Mouse (Mus musculus): Measurements from ENCODE around the gene Hoxb9. TPM values are rescaled to one million over a fixed set of nuclear protein-coding genes. Genes with fewer than 3 reads are reported as not detected.

Gene Hoxb9
- polyA plus RNA-seq, 1 experiment from 2014 or later, result 1.1 TPM

GRCm38 (mm10) chr11:96316696-96317607 lies 45.7 kb downstream of the Hoxb9 start:
- H3K27ac ChIP-seq (ENCODE audit: low read depth), result peak overlapping the region; percentile 99
- WGBS, result 14% methylated on average over 18 of the region's 18 CpGs
- H3K27me3 ChIP-seq (replicated peaks; ENCODE audit: control insufficient read depth, insufficient read depth, low read length), result no peaks in the 10 kb centered on the region
- DNase-seq (ENCODE audit: low spot score) (no peak), ATAC-seq (replicated peaks; ENCODE audit: low FRiP score, low TSS enrichment, low read depth) (no peak)
- peak overlapping the region; percentile 69 for H3K4me3 ChIP-seq (ENCODE audit: low read depth, low read length)
- H3K9me3 ChIP-seq (ENCODE audit: control insufficient read depth, low read length), result no peaks in the 10 kb centered on the region
- H3K4me1 ChIP-seq (replicated peaks; ENCODE audit: control insufficient read depth, insufficient read depth, low read length), result peaks cover 42% of the 10 kb centered on the region
- H3K4me2 ChIP-seq (ENCODE audit: low read length), result peak overlapping the region; percentile 89
- H3K36me3 ChIP-seq (ENCODE audit: control insufficient read depth, insufficient read depth, low read length), result peaks cover 12% of the 10 kb centered on the region; the same call in 1 of the 2 replicates
- peak overlapping the region; percentile 96 for H3K9ac ChIP-seq (ENCODE audit: low read length)

GRCm38 (mm10) chr11:96317608-96318367 lies 46.5 kb downstream of the Hoxb9 start, which contains the start of gene Hoxb4:
Gene Hoxb4 (plus strand): TSS chr11:96318267.
- H3K9ac ChIP-seq (ENCODE audit: low read length), result peak within 1 kb of the TSS; percentile 96
- H3K9me3 ChIP-seq (ENCODE audit: control insufficient read depth, low read length), result no peaks in the 10 kb centered on the region
- peak within 1 kb of the TSS; percentile 99 for H3K27ac ChIP-seq (ENCODE audit: low read depth)
- 6% methylated on average over 28 of the region's 28 CpGs for WGBS
- H3K4me1 ChIP-seq (replicated peaks; ENCODE audit: control insufficient read depth, insufficient read depth, low read length), result peaks cover 43% of the 10 kb centered on the region
- peaks cover 12% of the 10 kb centered on the region; the same call in 1 of the 2 replicates for H3K36me3 ChIP-seq (ENCODE audit: control insufficient read depth, insufficient read depth, low read length)
- no peaks in the 10 kb centered on the region for H3K27me3 ChIP-seq (replicated peaks; ENCODE audit: control insufficient read depth, insufficient read depth, low read length)
- ATAC-seq (replicated peaks; ENCODE audit: low FRiP score, low TSS enrichment, low read depth) (no peak; the same call in none of the 2 replicates), DNase-seq (ENCODE audit: low spot score) (peak; percentile 78)
- H3K4me3 ChIP-seq (ENCODE audit: low read depth, low read length), result peak within 1 kb of the TSS; percentile 69
- H3K4me2 ChIP-seq (ENCODE audit: low read length), result peak within 1 kb of the TSS; percentile 89

- H3K36me3 ChIP-seq (ENCODE audit: control insufficient read depth, insufficient read depth, low read length), result peaks cover 16% of the 10 kb centered on the region; the same call in 1 of the 2 replicates
- H3K4me2 ChIP-seq (ENCODE audit: low read length), result peak overlapping the region; percentile 89
- H3K27ac ChIP-seq (ENCODE audit: low read depth), result peak overlapping the region; percentile 99
- ATAC-seq (replicated peaks; ENCODE audit: low FRiP score, low TSS enrichment, low read depth), result peak; percentile 83
- H3K9ac ChIP-seq (ENCODE audit: low read length), result peak overlapping the region; percentile 96
- peak; percentile 82 for DNase-seq (ENCODE audit: low spot score)
- H3K27me3 ChIP-seq (replicated peaks; ENCODE audit: control insufficient read depth, insufficient read depth, low read length), result no peaks in the 10 kb centered on the region
- H3K9me3 ChIP-seq (ENCODE audit: control insufficient read depth, low read length), result no peaks in the 10 kb centered on the region
- H3K4me3 ChIP-seq (ENCODE audit: low read depth, low read length), result peak overlapping the region; percentile 69
- peaks cover 36% of the 10 kb centered on the region for H3K4me1 ChIP-seq (replicated peaks; ENCODE audit: control insufficient read depth, insufficient read depth, low read length)
- WGBS, result under 1% methylated on average over 38 of the region's 45 CpGs
Measured at GRCm38 (mm10) chr11:96318368-96319070, 47.3 kb downstream of the Hoxb9 start.

GRCm38 (mm10) chr11:96319071-96319902 lies 48.0 kb downstream of the Hoxb9 start:
- H3K9ac ChIP-seq (ENCODE audit: low read length), result peak overlapping the region; percentile 96
- H3K36me3 ChIP-seq (ENCODE audit: control insufficient read depth, insufficient read depth, low read length), result peaks cover 16% of the 10 kb centered on the region; the same call in 1 of the 2 replicates
- under 1% methylated on average over 30 of the region's 34 CpGs for whole genome bisulfite sequencing
- no peaks in the 10 kb centered on the region for H3K27me3 ChIP-seq (replicated peaks; ENCODE audit: control insufficient read depth, insufficient read depth, low read length)
- peak overlapping the region; percentile 89 for H3K4me2 ChIP-seq (ENCODE audit: low read length)
- peaks cover 34% of the 10 kb centered on the region for H3K4me1 ChIP-seq (replicated peaks; ENCODE audit: control insufficient read depth, insufficient read depth, low read length)
- peak; percentile 87 for DNase-seq (ENCODE audit: low spot score)
- no peaks in the 10 kb centered on the region for H3K9me3 ChIP-seq (ENCODE audit: control insufficient read depth, low read length)
- H3K4me3 ChIP-seq (ENCODE audit: low read depth, low read length), result peak overlapping the region; percentile 69
- peak; percentile 33 for ATAC-seq (replicated peaks; ENCODE audit: low FRiP score, low TSS enrichment, low read depth)
- H3K27ac ChIP-seq (ENCODE audit: low read depth), result peak overlapping the region; percentile 99

- peak overlapping the region; percentile 96 for H3K9ac ChIP-seq (ENCODE audit: low read length)
- DNase-seq (ENCODE audit: low spot score) (peak; percentile 81), ATAC-seq (replicated peaks; ENCODE audit: low FRiP score, low TSS enrichment, low read depth) (no peak)
- no peaks in the 10 kb centered on the region for H3K9me3 ChIP-seq (ENCODE audit: control insufficient read depth, low read length)
- 0% methylated on average over 29 of the region's 29 CpGs for WGBS
- peak overlapping the region; percentile 69 for H3K4me3 ChIP-seq (ENCODE audit: low read depth, low read length)
- H3K4me1 ChIP-seq (replicated peaks; ENCODE audit: control insufficient read depth, insufficient read depth, low read length), result peaks cover 36% of the 10 kb centered on the region
- H3K36me3 ChIP-seq (ENCODE audit: control insufficient read depth, insufficient read depth, low read length), result peaks cover 16% of the 10 kb centered on the region; the same call in 1 of the 2 replicates
- H3K27ac ChIP-seq (ENCODE audit: low read depth), result peak overlapping the region; percentile 99
- H3K27me3 ChIP-seq (replicated peaks; ENCODE audit: control insufficient read depth, insufficient read depth, low read length), result no peaks in the 10 kb centered on the region
- H3K4me2 ChIP-seq (ENCODE audit: low read length), result peak overlapping the region; percentile 89
Measured at GRCm38 (mm10) chr11:96319910-96320309, 48.7 kb downstream of the Hoxb9 start.

GRCm38 (mm10) chr11:96320688-96321087 lies 49.4 kb downstream of the Hoxb9 start:
- ATAC-seq (replicated peaks; ENCODE audit: low FRiP score, low TSS enrichment, low read depth) (no peak), DNase-seq (ENCODE audit: low spot score) (no peak)
- Histone ChIP-seq H3K27ac (ENCODE audit: low read depth) (peak overlapping the region; percentile 99), H3K9ac (ENCODE audit: low read length) (peak overlapping the region; percentile 96), H3K4me1 (replicated peaks; ENCODE audit: control insufficient read depth, insufficient read depth, low read length) (peaks cover 36% of the 10 kb centered on the region), H3K36me3 (ENCODE audit: control insufficient read depth, insufficient read depth, low read length) (peaks cover 16% of the 10 kb centered on the region; the same call in 1 of the 2 replicates), H3K9me3 (ENCODE audit: control insufficient read depth, low read length) (no peaks in the 10 kb centered on the region), H3K4me3 (ENCODE audit: low read depth, low read length) (peak overlapping the region; percentile 69), H3K27me3 (replicated peaks; ENCODE audit: control insufficient read depth, insufficient read depth, low read length) (no peaks in the 10 kb centered on the region), H3K4me2 (ENCODE audit: low read length) (peak overlapping the region; percentile 89)
- 11% methylated on average over 17 of the region's 17 CpGs for WGBS

GRCm38 (mm10) chr11:96321846-96322245 lies 50.6 kb downstream of the Hoxb9 start:
- H3K4me3 ChIP-seq (ENCODE audit: low read depth, low read length), result peak overlapping the region; percentile 69
- DNase-seq (ENCODE audit: low spot score), result no peak
- H3K4me1 ChIP-seq (replicated peaks; ENCODE audit: control insufficient read depth, insufficient read depth, low read length), result peaks cover 24% of the 10 kb centered on the region
- peak overlapping the region; percentile 89 for H3K4me2 ChIP-seq (ENCODE audit: low read length)
- H3K27ac ChIP-seq (ENCODE audit: low read depth), result peak overlapping the region; percentile 99
- peaks cover 16% of the 10 kb centered on the region; the same call in 1 of the 2 replicates for H3K36me3 ChIP-seq (ENCODE audit: control insufficient read depth, insufficient read depth, low read length)
- peak overlapping the region; percentile 96 for H3K9ac ChIP-seq (ENCODE audit: low read length)
- ATAC-seq (replicated peaks; ENCODE audit: low FRiP score, low TSS enrichment, low read depth), result no peak
- H3K9me3 ChIP-seq (ENCODE audit: control insufficient read depth, low read length), result no peaks in the 10 kb centered on the region
- 18% methylated on average over 5 of the region's 5 CpGs for WGBS
- no peaks in the 10 kb centered on the region for H3K27me3 ChIP-seq (replicated peaks; ENCODE audit: control insufficient read depth, insufficient read depth, low read length)
